19 mouse cellular contexts compared by ENCODE assay signal in the genomic region with DNA sequence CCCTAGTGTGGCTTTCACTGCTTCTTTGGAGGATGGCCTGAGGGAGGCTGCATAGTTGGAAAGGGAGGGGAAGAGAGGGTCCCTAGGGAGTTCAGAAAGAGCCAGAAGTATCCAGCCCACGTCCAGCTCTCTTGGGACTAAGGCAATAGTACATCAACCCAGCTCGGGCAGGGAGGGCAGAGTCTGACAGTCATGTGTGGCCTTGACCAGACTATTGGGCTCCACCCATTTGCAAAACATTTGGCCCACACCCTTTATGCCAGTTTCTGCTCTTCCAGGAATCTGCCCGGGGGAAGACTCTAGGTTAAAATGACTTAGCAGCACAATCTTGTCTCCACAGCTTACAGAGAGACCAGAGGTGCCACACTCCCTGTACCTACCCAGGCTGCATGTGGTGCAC. TPM values are rescaled to one million over a fixed set of nuclear protein-coding genes. Genes with fewer than 3 reads are reported as not detected.
DNase-seq lines count a peak whose midpoint lies in the region; ATAC-seq lines count a peak whose summit lies in the region.
"Had no signal": no experiment of that assay in that cellular context is flagged by ENCODE, and none has a peak within 500 bp of the region (broad histone marks: within the 10 kb centered on the region; RNA-seq: fewer than 3 reads in every experiment).

No protein-coding gene starts in this region.

- no peak overlapping the region for H3K4me2 ChIP-seq in kidney, embryonic 14.5 days (replicated peaks; ENCODE audit: low read depth, low read length)
- H3K4me2 ChIP-seq: forebrain, embryonic 15.5 days; heart, embryonic 11.5 days; hindbrain, embryonic 14.5 days; liver, embryonic 12.5 days had no signal

- H3K27me3 ChIP-seq in kidney, embryonic 14.5 days (ENCODE audit: control insufficient read depth, insufficient read depth, low read length), result no peaks in the 10 kb centered on the region
- H3K27me3 ChIP-seq: forebrain, embryonic 15.5 days; liver, embryonic 12.5 days had no signal

- H3K4me1 ChIP-seq in kidney, embryonic 14.5 days (ENCODE audit: control insufficient read depth, insufficient read depth, low read length), result no peaks in the 10 kb centered on the region
- H3K4me1 ChIP-seq: forebrain, embryonic 15.5 days; liver, embryonic 12.5 days had no signal

- H3K27ac ChIP-seq in kidney, embryonic 14.5 days (ENCODE audit: low read depth, low read length), result no peak overlapping the region
- H3K27ac ChIP-seq: embryonic facial prominence, embryonic 10.5 days; forebrain, embryonic 15.5 days; hindbrain, embryonic 14.5 days; liver, embryonic 12.5 days had no signal

- WGBS in kidney, embryonic 14.5 days, result 63% methylated on average over 3 of the region's 3 CpGs

- no peak for ATAC-seq in kidney, embryonic 14.5 days (ENCODE audit: low FRiP score, low TSS enrichment)
- ATAC-seq: forebrain, embryonic 15.5 days; liver, embryonic 12.5 days had no signal

- no peaks in the 10 kb centered on the region for H3K36me3 ChIP-seq in kidney, embryonic 14.5 days (ENCODE audit: control insufficient read depth, insufficient read depth, low read length)
- H3K36me3 ChIP-seq: embryonic facial prominence, embryonic 10.5 days; forebrain, embryonic 15.5 days; liver, embryonic 12.5 days had no signal

- H3K9me3 ChIP-seq in kidney, embryonic 14.5 days (ENCODE audit: control insufficient read depth, low read length), result no peaks in the 10 kb centered on the region
- H3K9me3 ChIP-seq: embryonic facial prominence, embryonic 10.5 days; forebrain, embryonic 15.5 days; liver, embryonic 12.5 days had no signal

- no peak overlapping the region for H3K4me3 ChIP-seq in kidney, embryonic 14.5 days (ENCODE audit: low read length)
- H3K4me3 ChIP-seq: embryonic facial prominence, embryonic 10.5 days; forebrain, embryonic 15.5 days; liver, embryonic 12.5 days had no signal

- peak; percentile 29 for DNase-seq in kidney, adult 18-20 months
- DNase-seq in ovary, postnatal 36 days (ENCODE audit: low spot score), result peak; percentile 41
- no peak for DNase-seq in ovary, postnatal 10 days (ENCODE audit: low spot score)
- peak; percentile 82 for DNase-seq in adrenal gland, postnatal 14 days
- DNase-seq in spleen, postnatal 36 days (ENCODE audit: low spot score in 2 of 2), result no peak
- no peak for DNase-seq in urinary bladder, postnatal 36 days (ENCODE audit: low spot score in 2 of 2)
- DNase-seq: B cell, adult 2 months; cerebellum, adult 11 months; cerebellum, postnatal 36 days; heart, postnatal 14 days; kidney, adult 11 months; right cerebral cortex, postnatal 25 days; thymus, postnatal 14 days had no signal

- H3K9ac ChIP-seq in kidney, embryonic 14.5 days (ENCODE audit: low read depth, low read length), result no peak overlapping the region
- H3K9ac ChIP-seq: forebrain, embryonic 15.5 days; hindbrain, embryonic 14.5 days; liver, embryonic 12.5 days had no signal

RNA-seq across cellular contexts. Expression of a gene that starts 29.3 kb away (rescaled TPM):
- polyA plus RNA-seq in kidney, embryonic 14.5 days (2014; fragmentation: Nextera tagmentation; extraction: Ambion mirVana), result 4.2 and 11.3 TPM in 2 replicates
- total RNA-seq in adrenal gland, postnatal 14 days (2021), result 14.9 and 15.0 TPM in 2 replicates

RNA-seq across cellular contexts. Expression of a gene that starts 30.9 kb away (rescaled TPM):
- 7.0 and 8.6 TPM in 2 replicates for polyA plus RNA-seq in kidney, embryonic 14.5 days (2014; fragmentation: Nextera tagmentation; extraction: Ambion mirVana)
- 49.7 TPM in 2 replicates for total RNA-seq in adrenal gland, postnatal 14 days (2021)

RNA-seq across cellular contexts. Expression of a gene that starts 47.2 kb away (rescaled TPM):
- polyA plus RNA-seq in kidney, embryonic 14.5 days (2014; fragmentation: Nextera tagmentation; extraction: Ambion mirVana), result 0.30 and 2.5 TPM in 2 replicates
- 3.0 and 4.0 TPM in 2 replicates for total RNA-seq in adrenal gland, postnatal 14 days (2021)

Comparison
In these comparisons a context has a peak if more than half of its experiments do, and no peak if none do; other contexts are left out.
1. DNase-seq: peak in kidney, adult 18-20 months (single experiment), ovary, postnatal 36 days (single experiment) and adrenal gland, postnatal 14 days (single experiment); none in ovary, postnatal 10 days (single experiment), spleen, postnatal 36 days (0 of 2) and urinary bladder, postnatal 36 days (0 of 2).